Mouse (Mus musculus) thymus, adult 18-20 months (tissue): ENCODE results near the gene Ghitm.

Experiments
- DNase-seq, 2 experiments: peaks; one replicate each; pipeline ENCODE4 v3.0.0; 2022; ENCODE audit warnings: mixed read lengths in 2 of 2

Ghitm gene

DNA sequence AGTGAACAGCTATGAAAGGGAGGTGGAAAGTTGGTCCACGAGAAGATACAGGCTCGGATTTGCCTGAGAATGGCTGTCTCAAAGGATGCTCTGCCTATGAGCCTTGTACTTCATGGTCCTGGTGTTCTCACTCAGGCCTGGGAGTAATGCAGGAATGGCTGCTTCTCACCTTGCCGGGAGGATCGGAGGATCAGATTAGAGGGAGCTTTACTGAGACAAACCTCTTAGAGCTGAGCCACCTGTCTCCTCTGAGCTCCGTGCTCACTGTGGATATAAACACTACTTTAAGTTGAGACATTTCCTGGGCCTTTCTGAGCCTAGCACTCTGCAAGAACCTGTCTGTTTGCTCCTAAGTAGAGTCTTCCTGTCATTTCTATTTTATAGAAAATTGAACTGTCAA, 33.5 kb downstream of the Ghitm start:
- DNase-seq = no peak

DNA sequence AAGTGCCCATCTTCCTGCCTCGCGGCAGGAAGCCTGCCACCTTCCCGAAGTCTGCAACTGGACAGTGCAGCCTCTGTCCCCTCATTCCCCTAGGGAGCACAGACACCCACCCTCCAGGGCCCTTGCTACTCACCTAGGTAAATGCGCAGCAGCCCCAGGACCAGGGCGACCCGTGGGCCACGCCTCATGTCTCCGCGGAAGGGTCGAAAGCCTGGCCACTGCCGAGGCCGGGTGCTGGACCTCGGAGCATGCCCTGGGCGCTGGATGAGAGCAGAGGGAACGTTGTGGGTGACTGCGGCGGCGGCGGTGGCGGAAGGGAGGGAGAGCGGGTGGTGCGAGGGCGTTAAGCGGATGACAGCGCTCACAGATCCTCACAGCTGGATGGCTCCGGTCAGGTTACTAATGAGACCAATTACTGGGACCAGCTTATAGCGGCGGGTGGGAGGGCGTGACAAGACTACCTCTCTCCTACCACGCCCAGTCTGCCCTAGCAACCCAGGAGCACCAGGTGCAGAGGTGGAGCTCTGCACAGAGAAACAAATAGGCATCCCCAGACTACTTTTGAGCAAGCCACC, 37.0 kb downstream of the Ghitm start, which contains the start of gene Cdhr1:
Gene Cdhr1 (minus strand): TSS at position 392 of the 575 bp plus-strand sequence.
- no peak for DNase-seq

DNA sequence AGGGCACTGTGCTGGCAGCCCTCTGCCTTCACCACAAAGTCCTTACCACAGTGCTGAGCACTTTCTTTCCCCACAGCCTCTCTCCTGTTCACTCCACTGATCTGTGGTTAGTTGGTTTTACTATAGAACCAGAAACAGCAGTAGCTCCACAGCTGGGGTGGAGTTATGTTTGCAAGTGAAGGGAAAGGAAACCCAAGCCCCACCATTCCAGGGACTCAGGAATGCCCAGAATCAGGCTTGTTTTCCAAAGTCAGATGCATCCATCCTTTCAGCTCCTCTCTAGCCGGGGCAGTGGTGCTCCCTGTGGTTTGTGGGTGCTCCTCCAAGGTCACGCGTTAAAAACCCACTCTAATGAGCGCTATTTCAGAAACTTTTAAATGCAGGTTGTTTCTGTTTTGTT, 39.5 kb downstream of the Ghitm start:
- DNase-seq = no peak

DNA sequence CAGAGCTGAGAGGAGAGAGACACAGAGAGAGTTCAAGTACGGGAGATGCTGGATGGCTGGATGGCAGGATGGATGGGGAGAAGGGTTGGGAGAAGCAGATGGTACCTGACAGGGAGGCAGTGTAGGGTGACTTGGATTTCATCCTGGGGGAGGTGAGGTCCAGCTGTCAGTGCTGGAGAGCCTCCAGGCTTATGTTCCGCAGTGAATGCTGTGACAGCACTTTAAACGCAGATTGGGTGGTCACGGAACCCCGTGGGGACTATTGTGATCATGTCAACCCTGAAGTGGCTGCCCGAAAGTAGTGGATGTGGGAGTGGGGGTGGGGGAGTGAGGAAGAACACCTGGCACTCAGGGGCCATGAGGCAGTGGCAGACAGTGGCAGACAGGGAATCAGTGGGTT, 40.6 kb downstream of the Ghitm start:
- no peak for DNase-seq

DNA sequence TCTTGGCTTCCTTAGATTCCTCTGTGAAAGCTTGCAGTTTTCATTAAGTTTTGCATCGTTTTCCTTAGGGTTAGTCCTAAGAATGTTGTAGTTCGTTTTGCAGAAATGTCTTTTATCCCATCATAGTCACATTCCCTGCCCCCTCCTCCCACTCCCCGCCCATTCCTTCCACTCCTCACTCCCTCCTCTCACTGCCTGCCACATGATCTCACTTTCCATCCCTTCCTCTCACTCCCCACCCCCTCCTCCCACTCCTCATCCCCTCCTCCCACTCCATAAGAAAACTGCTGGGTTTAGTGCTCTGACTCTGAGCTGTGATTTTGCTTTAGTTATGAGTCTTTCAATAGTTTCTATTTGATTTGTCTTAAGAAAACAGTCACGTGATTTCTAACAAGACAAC, 51.3 kb downstream of the Ghitm start:
- no peak for DNase-seq

DNA sequence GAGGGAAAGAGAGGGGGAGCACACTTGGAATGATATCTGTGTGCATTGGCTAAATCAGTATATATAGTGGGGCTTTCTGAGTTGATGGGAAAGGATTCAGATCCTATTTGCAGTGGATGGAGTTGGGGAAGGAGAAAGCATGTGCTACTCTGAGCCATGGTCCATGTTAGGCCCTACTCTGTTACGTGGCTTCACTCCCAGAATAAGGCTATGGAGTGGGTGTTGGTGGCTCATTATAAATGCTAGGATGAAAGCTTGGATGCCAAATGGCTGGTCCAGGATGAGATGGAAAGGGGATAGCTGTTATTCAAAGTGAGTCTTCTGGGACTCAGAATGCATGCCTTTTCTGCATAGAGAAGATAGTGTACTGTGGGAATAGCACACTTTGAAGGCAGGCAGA, 54.3 kb downstream of the Ghitm start:
- DNase-seq = no peak
